Mouse (Mus musculus) kidney, adult 2 months (tissue): Measurements from ENCODE around the gene 4930595D18Rik.

Source experiments
- CTCF ChIP-seq: fragments of 200-500 bp; conservative IDR thresholded peaks from 2 replicates; pipeline ENCODE4 v1.5.1; 2011; ENCODE audit warnings: low read depth, mild to moderate bottlenecking, control low read depth, low read length, moderate library complexity, mixed read lengths; ENCODE audit not compliant: insufficient read depth, insufficient read length
- POLR2A ChIP-seq: fragments of 200-500 bp; IDR thresholded peaks from one replicate; pipeline ENCODE4 v1.6.1; 2011; ENCODE audit warnings: low read depth, low read length, control low read depth

DNA sequence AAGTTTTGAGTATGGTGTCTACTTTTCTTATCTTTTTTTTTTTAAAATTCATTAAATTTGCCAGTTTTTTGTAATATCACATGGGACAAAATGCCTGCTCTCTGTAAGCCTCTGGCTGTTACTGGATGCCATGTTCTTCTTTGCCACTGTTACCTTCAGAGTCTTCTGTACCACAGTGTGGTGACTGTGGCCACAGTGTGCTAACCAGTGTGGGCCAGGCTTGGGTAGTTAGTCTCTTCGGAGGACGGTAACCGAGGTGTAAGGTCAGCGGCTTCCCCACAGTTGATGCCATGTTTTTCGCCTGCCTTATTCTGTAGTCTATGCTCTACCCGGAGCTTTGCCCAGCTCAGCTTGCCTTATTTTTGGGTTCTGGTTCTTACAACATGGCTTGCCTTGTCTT is 1.9 kb downstream of the 4930595D18Rik start:
- no peak for TF ChIP-seq CTCF
- no peak for TF ChIP-seq POLR2A
